Mouse (Mus musculus) layer of hippocampus, postnatal 25 days (tissue): ENCODE measurements around the gene Zscan20. TPM values are rescaled to one million over a fixed set of nuclear protein-coding genes. Genes with fewer than 3 reads are reported as not detected.

Experiments
- total RNA-seq, 2 experiments: library from RNA; stranded (reverse); gene quantifications; 2 replicates each; pipeline ENCODE4 v1.2.3; 2021

Zscan20 gene
- total RNA-seq, 2 experiments from 2014 or later = 9.1 to 10.9 TPM

Other genes starting within 250 kb of the Zscan20 start
- under 1 TPM; 0.71 to 0.80 TPM for gene Tlr12, start 8.5 kb upstream of the Zscan20 start, total RNA-seq
- gene Phc2, start 44.6 kb upstream of the Zscan20 start, total RNA-seq = 10 to 100 TPM; 93.8 to 95.1 TPM
- under 1 TPM; 0.12 to 0.14 TPM for gene A3galt2, start 145.3 kb upstream of the Zscan20 start, total RNA-seq
- 10 to 100 TPM; 24.7 to 33.8 TPM for gene Zfp362, start 195.9 kb upstream of the Zscan20 start, total RNA-seq